Mouse (Mus musculus): ENCODE data around the gene Olfr97.

Gene Olfr97

GRCm38 (mm10) chr17:37196845-37197724 lies 40.0 kb downstream of the Olfr97 start:
- DNase-seq (ENCODE audit: low spot score in 2 of 2): peak; percentile 2 to 9

GRCm38 (mm10) chr17:37194782-37195181 lies 42.3 kb downstream of the Olfr97 start:
- peak in 1 of 2 experiments; percentile 6 for DNase-seq (ENCODE audit: low spot score in 2 of 2)

GRCm38 (mm10) chr17:37193656-37194055 lies 43.5 kb downstream of the Olfr97 start, which contains the start of gene Ubd:
Ubd (plus strand) TSS chr17:37193892.
- no peak for DNase-seq (ENCODE audit: low spot score in 2 of 2)

GRCm38 (mm10) chr17:37193032-37193431 lies 44.1 kb downstream of the Olfr97 start:
- DNase-seq (ENCODE audit: low spot score in 2 of 2): no peak

- peak; percentile 11 to 16 for DNase-seq (ENCODE audit: low spot score in 2 of 2)
Observed at GRCm38 (mm10) chr17:37190711-37191110, 46.4 kb downstream of the Olfr97 start.

GRCm38 (mm10) chr17:37185474-37185873 lies 51.7 kb downstream of the Olfr97 start:
- peak; percentile 2 to 5 for DNase-seq (ENCODE audit: low spot score in 2 of 2)

Measured in urinary bladder, postnatal 36 days (tissue).